Mouse (Mus musculus) brain, embryonic 14.5 days (tissue): Measurements from ENCODE around the gene 4930564D02Rik. TPM values are rescaled to one million over a fixed set of nuclear protein-coding genes. Genes with fewer than 3 reads are reported as not detected.

ENCODE experiments used
- DNase-seq: peaks from one replicate; pipeline ENCODE4 v3.0.0-alpha.2; 2011; ENCODE audit warnings: low read depth
- CTCF ChIP-seq: fragments of 200-500 bp; IDR thresholded peaks from 2 replicates; pipeline ENCODE4 v1.5.1; 2012; ENCODE audit warnings: inconsistent platforms, mild to moderate bottlenecking, moderate library complexity, borderline replicate concordance; ENCODE audit not compliant: insufficient read depth, insufficient read length; ENCODE audit errors: extremely low read depth
- POLR2A ChIP-seq: fragments of 200-500 bp; IDR thresholded peaks from 2 replicates; pipeline ENCODE4 v1.6.1; 2012; ENCODE audit warnings: mild to moderate bottlenecking, inconsistent platforms, borderline replicate concordance; ENCODE audit not compliant: poor library complexity, insufficient read depth, insufficient read length, severe bottlenecking; ENCODE audit errors: extremely low read depth
- polyA plus RNA-seq: library from polyadenylated mRNA; depleted of rRNA; stranded (reverse); fragments of >200 nt; gene quantifications from 2 replicates; pipeline ENCODE4 v1.2.3, GENCODE M21; 2012

4930564D02Rik gene
- polyA plus RNA-seq, 1 experiment: not detected

DNA sequence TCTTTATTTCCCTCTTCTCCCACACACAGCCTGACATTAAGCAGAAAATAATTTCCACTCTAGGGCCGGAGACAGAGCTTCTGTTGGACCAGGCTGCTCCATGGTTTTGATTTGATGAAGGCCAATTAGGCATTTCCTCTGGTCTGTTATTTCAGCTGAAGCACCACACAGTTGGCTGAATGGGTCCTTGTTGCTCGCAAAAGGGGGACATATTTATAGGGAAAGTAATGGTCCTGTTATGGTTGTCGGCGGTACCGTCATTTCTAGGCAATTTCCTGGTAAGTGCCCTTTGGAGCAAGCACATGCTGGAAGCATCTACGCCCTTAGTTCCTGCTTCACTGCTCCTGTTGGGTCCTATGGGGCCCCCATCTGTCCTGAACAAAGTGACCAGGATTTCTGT lies 5.7 kb upstream of the 4930564D02Rik start:
- DNase-seq: no peak
- no peak for TF ChIP-seq CTCF
- TF ChIP-seq POLR2A: no peak

- no peak for DNase-seq
- TF ChIP-seq CTCF (no peak), POLR2A (no peak)
These were observed 5.1 kb upstream of the 4930564D02Rik start for GRCm38 (mm10) chr3:105061496-105061895.

DNA sequence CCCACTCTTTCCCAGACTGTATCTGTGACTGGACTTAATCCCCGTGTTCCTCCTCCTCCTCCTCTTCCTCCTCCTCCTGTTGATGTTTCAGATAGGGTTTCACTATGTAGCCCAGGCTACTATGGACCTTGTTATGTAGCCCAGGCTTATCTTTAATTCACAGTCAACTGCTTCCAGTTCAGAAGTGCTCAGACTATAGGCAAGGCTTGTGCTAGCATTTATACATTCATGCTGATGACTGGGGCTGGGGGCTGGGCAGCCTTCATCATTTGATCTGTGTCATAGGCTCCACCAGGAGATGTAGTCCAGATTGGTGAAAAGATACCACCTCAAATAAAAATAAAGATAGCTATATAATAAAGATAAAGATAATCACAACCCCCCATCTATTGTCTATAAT lies 4.7 kb upstream of the 4930564D02Rik start:
- TF ChIP-seq CTCF (no peak), POLR2A (no peak)
- DNase-seq: no peak

- DNase-seq: no peak
- TF ChIP-seq CTCF: no peak
- TF ChIP-seq POLR2A: no peak
These were observed 4.0 kb upstream of the 4930564D02Rik start for GRCm38 (mm10) chr3:105062676-105063075.

GRCm38 (mm10) chr3:105070553-105070952 lies 3.9 kb downstream of the 4930564D02Rik start:
- DNase-seq: no peak
- TF ChIP-seq POLR2A (no peak), CTCF (no peak)

DNA sequence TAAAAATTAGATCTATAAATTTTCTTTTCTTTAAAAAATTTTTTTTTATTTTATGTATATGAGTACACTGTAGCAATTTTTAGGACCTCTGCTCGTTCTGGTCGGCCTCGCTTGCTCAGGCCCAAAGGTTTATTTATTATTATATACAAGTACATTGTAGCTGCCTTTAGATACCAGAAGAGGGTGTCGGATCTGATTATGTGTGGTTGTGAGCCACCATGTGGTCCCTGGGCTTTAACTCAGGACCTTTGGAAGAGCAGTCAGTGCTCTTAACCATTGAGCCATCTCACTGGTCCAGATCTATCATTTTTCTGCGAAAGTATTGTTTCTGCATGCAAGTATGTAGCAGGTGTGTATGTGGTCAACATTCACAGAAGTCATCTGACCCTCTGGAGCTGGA lies 4.6 kb downstream of the 4930564D02Rik start:
- DNase-seq: no peak
- TF ChIP-seq POLR2A (no peak), CTCF (no peak)

DNA sequence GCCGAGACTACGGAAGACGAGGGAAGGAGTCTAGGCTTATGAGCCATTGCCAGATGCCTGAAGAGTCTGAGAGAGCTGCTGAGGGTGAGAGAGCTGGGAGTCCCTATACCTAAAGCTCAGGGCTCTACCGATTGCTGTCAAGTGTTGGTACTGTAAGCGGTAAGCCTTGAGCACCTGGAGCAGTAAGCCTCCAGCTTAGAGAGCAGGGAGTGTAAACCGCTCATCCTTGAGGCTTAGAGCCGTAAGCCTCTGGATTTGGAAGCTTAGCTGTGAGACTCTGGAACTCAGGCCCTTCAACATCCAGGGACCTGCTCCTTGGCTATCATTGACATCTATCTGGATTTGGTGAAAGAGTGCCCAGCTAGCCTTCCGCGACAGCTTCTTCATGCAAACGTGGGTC lies 5.9 kb downstream of the 4930564D02Rik start:
- no peak for DNase-seq
- TF ChIP-seq POLR2A: no peak
- no peak for TF ChIP-seq CTCF

- no peak for TF ChIP-seq POLR2A
- TF ChIP-seq CTCF: no peak
- no peak for DNase-seq
These were observed 9.2 kb downstream of the 4930564D02Rik start for GRCm38 (mm10) chr3:105075796-105076195.

- no peak for TF ChIP-seq POLR2A
- TF ChIP-seq CTCF: peak; percentile 92
- peak; percentile 90 for DNase-seq
These were observed 11.7 kb downstream of the 4930564D02Rik start for GRCm38 (mm10) chr3:105078231-105078826.

- DNase-seq: no peak
- TF ChIP-seq CTCF: no peak
- TF ChIP-seq POLR2A: no peak
These were observed 20.7 kb downstream of the 4930564D02Rik start for GRCm38 (mm10) chr3:105087344-105087743.

GRCm38 (mm10) chr3:105088638-105089037 lies 22.0 kb downstream of the 4930564D02Rik start:
- no peak for TF ChIP-seq POLR2A
- TF ChIP-seq CTCF: no peak
- DNase-seq: no peak

GRCm38 (mm10) chr3:105090147-105090546 lies 23.5 kb downstream of the 4930564D02Rik start:
- no peak for DNase-seq
- TF ChIP-seq POLR2A (no peak), CTCF (no peak)
